Mouse (Mus musculus) spleen, postnatal 10 days (tissue): ENCODE results near the gene Gm14327.
"Not testable (repeated sequence)": the region's sequence is repeated elsewhere in the genome, so short reads cannot be mapped to it uniquely, and the experiment has no call there.

Experiments used
- DNase-seq, 2 experiments: peaks; one replicate each; pipeline ENCODE4 v3.0.0; 2021 to 2022; ENCODE audit warnings: low spot score in 2 of 2

Gene Gm14327

GRCm38 (mm10) chr2:177897046-177897578 lies at the start of gene Gm14327:
Gm14327 (plus strand) TSS chr2:177897096.
- not testable (repeated sequence) for DNase-seq

GRCm38 (mm10) chr2:177862254-177862653 lies 34.6 kb upstream of the Gm14327 start:
- DNase-seq, result not testable (repeated sequence)

- DNase-seq, result not testable (repeated sequence)
Observed at GRCm38 (mm10) chr2:177887743-177888142, 9.2 kb upstream of the Gm14327 start.

- not testable (repeated sequence) for DNase-seq
Observed at GRCm38 (mm10) chr2:177898171-177898570, 1.3 kb downstream of the Gm14327 start.

GRCm38 (mm10) chr2:177903276-177903675 lies 6.4 kb downstream of the Gm14327 start:
- DNase-seq, result not testable (repeated sequence)

- not testable (repeated sequence) for DNase-seq
Observed at GRCm38 (mm10) chr2:177925563-177926103, 28.7 kb downstream of the Gm14327 start, which contains the start of gene Zfp972. Zfp972 (minus strand) TSS chr2:177925613.
